Mouse (Mus musculus) spleen, embryonic (tissue): ENCODE results near the gene Olfr1205.

Source experiments
- CTCF ChIA-PET: fragments of 350-600 bp; sonication (Branson Sonifier 250); formaldehyde crosslinking; loops from one replicate; lab custom pipeline; 2022; lab: Charles Lee

Gene Olfr1205

GRCm38 (mm10) chr2:88829437-88829836, at the start of gene Olfr1205:
Gene Olfr1205 (plus strand): TSS chr2:88829737.
- CTCF ChIA-PET = no interaction called here

DNA sequence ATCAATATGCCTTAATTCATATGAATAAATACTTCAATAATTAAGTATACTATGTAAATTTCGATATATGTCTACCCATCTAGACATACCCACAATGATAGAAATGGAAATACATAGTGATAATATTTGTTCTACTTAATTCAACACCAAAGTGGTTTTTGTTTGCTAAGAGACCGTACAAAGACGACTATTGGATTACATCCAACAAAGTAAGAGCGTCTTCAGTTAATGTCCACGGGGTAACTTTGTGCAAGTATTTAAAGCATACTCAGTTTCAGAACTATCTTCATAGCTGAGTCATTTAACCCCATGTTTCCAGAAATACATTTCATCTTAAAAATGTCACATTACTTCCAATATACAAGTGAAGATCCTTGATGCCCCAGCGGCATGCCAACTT, 36.8 kb upstream of the Olfr1205 start, which contains the start of gene Olfr1201:
Gene Olfr1201, plus strand, starts transcription at position 301 of the 400 bp plus-strand sequence.
- CTCF ChIA-PET = interaction anchor here (0.7 kb wide), 1 partner anchor 257 kb away, joined by 4 read pairs; no protein-coding TSS in a partner anchor

DNA sequence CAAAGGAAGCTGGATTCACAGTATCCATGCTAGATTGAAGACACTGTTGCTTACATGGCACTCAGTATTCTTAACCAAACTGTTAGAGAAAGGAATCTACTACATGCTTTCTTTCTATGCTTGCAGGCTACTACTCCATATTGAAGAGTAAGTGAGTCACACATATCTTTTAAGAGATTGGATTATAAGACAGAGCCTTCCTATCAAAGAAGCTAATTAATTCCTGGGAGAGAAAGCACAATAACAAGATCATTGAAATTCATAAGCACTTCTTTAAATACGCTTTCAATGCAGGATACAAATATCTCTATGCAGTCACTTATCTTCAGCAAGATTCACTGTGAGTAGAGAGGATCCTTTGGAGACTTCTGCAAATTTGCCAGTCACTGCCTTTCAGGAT, 15.3 kb upstream of the Olfr1205 start, which contains the start of gene Olfr1202:
Gene Olfr1202, plus strand, starts transcription at position 301 of the 400 bp plus-strand sequence.
- CTCF ChIA-PET = no interaction called here

DNA sequence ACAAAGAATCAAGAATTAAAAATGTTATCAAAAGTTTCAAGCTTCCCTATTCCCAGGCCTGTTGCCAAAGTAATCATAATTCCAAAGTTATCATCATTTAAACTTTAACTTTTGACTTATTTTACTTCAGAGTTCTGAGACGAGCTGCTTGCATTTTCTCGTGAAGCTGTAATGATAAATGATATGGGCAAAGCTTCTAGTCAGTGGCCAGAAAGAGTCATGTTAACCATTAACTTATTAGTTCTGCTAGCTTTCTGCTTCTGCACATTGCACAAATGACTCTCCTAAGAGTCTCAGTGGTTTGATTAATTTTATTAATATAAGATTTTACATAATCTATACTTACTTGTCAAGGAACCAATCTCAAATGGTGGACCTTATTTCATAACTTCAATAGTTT, 8.9 kb downstream of the Olfr1205 start:
- CTCF ChIA-PET = no interaction called here

- CTCF ChIA-PET = no interaction called here
These were observed 19.5 kb downstream of the Olfr1205 start, which contains the start of gene Olfr1204 for GRCm38 (mm10) chr2:88848992-88849391. Gene Olfr1204 (plus strand): TSS chr2:88849292.

DNA sequence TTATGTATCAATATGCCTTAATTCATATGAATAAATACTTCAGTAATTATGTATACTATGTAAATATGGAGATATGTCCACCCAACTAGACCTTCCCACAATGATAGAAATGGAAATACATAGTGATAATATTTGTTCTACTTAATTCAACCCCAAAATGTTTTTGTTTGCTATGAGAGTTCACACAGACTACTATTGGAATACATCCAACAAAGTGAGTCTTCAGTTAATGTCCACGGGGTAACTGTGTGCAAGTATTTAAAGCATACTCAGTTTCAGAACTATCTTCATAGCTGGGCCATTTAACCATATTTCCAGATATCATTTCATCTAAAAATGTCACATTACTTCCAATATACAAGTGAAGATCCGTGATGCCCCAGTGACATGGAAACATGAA, 33.4 kb downstream of the Olfr1205 start, which contains the start of gene Olfr1206:
Gene Olfr1206, plus strand, starts transcription at position 301 of the 400 bp plus-strand sequence.
- CTCF ChIA-PET = no interaction called here
